Mouse (Mus musculus): Measurements from ENCODE around the gene Gm37240. TPM values are rescaled to one million over a fixed set of nuclear protein-coding genes. Genes with fewer than 3 reads are reported as not detected.

Gm37240 gene
- total RNA-seq, 2 experiments from 2014 or later: 0.27 to 1.1 TPM

GRCm38 (mm10) chr3:85163396-85163795, 723.9 kb downstream of the Gm37240 start:
- TF ChIP-seq CTCF (IDR thresholded peaks at IDR 0.05): no peak
- Histone ChIP-seq H3K27ac (no peak overlapping the region), H3K4me3 (no peak overlapping the region)
- intact Hi-C loops (cut with DNase I): no loop called here
- no peak for DNase-seq (ENCODE audit: extremely low spot score in 1 of 2, low spot score in 2 of 2)

- intact Hi-C loops (cut with DNase I): no loop called here
- Histone ChIP-seq H3K4me3 (no peak overlapping the region), H3K27ac (no peak overlapping the region)
- TF ChIP-seq CTCF (IDR thresholded peaks at IDR 0.05): no peak
- no peak for DNase-seq (ENCODE audit: extremely low spot score in 1 of 2, low spot score in 2 of 2)
These were observed 724.9 kb downstream of the Gm37240 start for GRCm38 (mm10) chr3:85162430-85162829.

- no peak for DNase-seq (ENCODE audit: extremely low spot score in 1 of 2, low spot score in 2 of 2)
- TF ChIP-seq CTCF (IDR thresholded peaks at IDR 0.05): no peak
- H3K27ac ChIP-seq: peak overlapping the region; percentile 32; the same call in 1 of the 2 replicates
- intact Hi-C loops (cut with DNase I): no loop called here
- H3K4me3 ChIP-seq: no peak overlapping the region
These were observed 726.5 kb downstream of the Gm37240 start for GRCm38 (mm10) chr3:85160816-85161215.

GRCm38 (mm10) chr3:85159631-85160030, 727.7 kb downstream of the Gm37240 start:
- no peak overlapping the region for H3K4me3 ChIP-seq
- intact Hi-C loops (cut with DNase I): no loop called here
- no peak for DNase-seq (ENCODE audit: extremely low spot score in 1 of 2, low spot score in 2 of 2)
- TF ChIP-seq CTCF (IDR thresholded peaks at IDR 0.05): no peak
- peak overlapping the region; percentile 57 for H3K27ac ChIP-seq

GRCm38 (mm10) chr3:85148816-85149215, 738.5 kb downstream of the Gm37240 start:
- TF ChIP-seq CTCF (IDR thresholded peaks at IDR 0.05): no peak
- H3K4me3 ChIP-seq: no peak overlapping the region
- H3K27ac ChIP-seq: peak overlapping the region; percentile 68
- DNase-seq (ENCODE audit: extremely low spot score in 1 of 2, low spot score in 2 of 2): no peak
- intact Hi-C loops (cut with DNase I): loop anchor here (5.0 to 10.0 kb wide), 5 partner anchors 148 to 376 kb away; no protein-coding TSS in a partner anchor

- TF ChIP-seq CTCF (IDR thresholded peaks at IDR 0.05): no peak
- DNase-seq (ENCODE audit: extremely low spot score in 1 of 2, low spot score in 2 of 2): no peak
- intact Hi-C loops (cut with DNase I): loop anchor here (5.0 to 10.0 kb wide), 5 partner anchors 149 to 377 kb away; no protein-coding TSS in a partner anchor
- H3K4me3 ChIP-seq: no peak overlapping the region
- H3K27ac ChIP-seq: peak overlapping the region; percentile 88
These were observed 739.2 kb downstream of the Gm37240 start for GRCm38 (mm10) chr3:85148038-85148550.

GRCm38 (mm10) chr3:85145568-85145967, 741.8 kb downstream of the Gm37240 start:
- intact Hi-C loops (cut with DNase I): loop anchor here (1.0 to 10.0 kb wide), 8 partner anchors 121 to 379 kb away; no protein-coding TSS in a partner anchor
- no peak for TF ChIP-seq CTCF (IDR thresholded peaks at IDR 0.05)
- H3K4me3 ChIP-seq: no peak overlapping the region
- H3K27ac ChIP-seq: peak overlapping the region; percentile 89
- no peak for DNase-seq (ENCODE audit: extremely low spot score in 1 of 2, low spot score in 2 of 2)

- intact Hi-C loops (cut with DNase I): loop anchor here (1.0 to 10.0 kb wide), 8 partner anchors 120 to 380 kb away; no protein-coding TSS in a partner anchor
- DNase-seq (ENCODE audit: extremely low spot score in 1 of 2, low spot score in 2 of 2): no peak
- H3K27ac ChIP-seq: peak overlapping the region; percentile 89
- no peak for TF ChIP-seq CTCF (IDR thresholded peaks at IDR 0.05)
- H3K4me3 ChIP-seq: no peak overlapping the region
These were observed 742.2 kb downstream of the Gm37240 start for GRCm38 (mm10) chr3:85145076-85145475.

GRCm38 (mm10) chr3:85144425-85144824, 742.9 kb downstream of the Gm37240 start:
- H3K27ac ChIP-seq: peak overlapping the region; percentile 89
- DNase-seq (ENCODE audit: extremely low spot score in 1 of 2, low spot score in 2 of 2): no peak
- TF ChIP-seq CTCF (IDR thresholded peaks at IDR 0.05): no peak
- H3K4me3 ChIP-seq: no peak overlapping the region
- intact Hi-C loops (cut with DNase I): loop anchor here (2.0 to 10.0 kb wide), 5 partner anchors 120 to 428 kb away; partner anchors contain the start of gene Gatb

- DNase-seq (ENCODE audit: extremely low spot score in 1 of 2, low spot score in 2 of 2): no peak
- intact Hi-C loops (cut with DNase I): loop anchor here (5.0 to 10.0 kb wide), 3 partner anchors 186 to 432 kb away; partner anchors contain the start of gene Gatb
- no peak for TF ChIP-seq CTCF (IDR thresholded peaks at IDR 0.05)
- H3K4me3 ChIP-seq: no peak overlapping the region
- no peak overlapping the region for H3K27ac ChIP-seq
These were observed 746.8 kb downstream of the Gm37240 start for GRCm38 (mm10) chr3:85140488-85140887.

- Histone ChIP-seq H3K27ac (no peak overlapping the region; the same call in 1 of the 2 replicates), H3K4me3 (no peak overlapping the region)
- DNase-seq (ENCODE audit: extremely low spot score in 1 of 2, low spot score in 2 of 2): no peak
- intact Hi-C loops (cut with DNase I): no loop called here
- no peak for TF ChIP-seq CTCF (IDR thresholded peaks at IDR 0.05)
These were observed 748.9 kb downstream of the Gm37240 start for GRCm38 (mm10) chr3:85138407-85138806.

GRCm38 (mm10) chr3:85133561-85133960, 753.8 kb downstream of the Gm37240 start:
- Histone ChIP-seq H3K27ac (peak overlapping the region; percentile 81), H3K4me3 (no peak overlapping the region)
- no peak for DNase-seq (ENCODE audit: extremely low spot score in 1 of 2, low spot score in 2 of 2)
- intact Hi-C loops (cut with DNase I): no loop called here
- TF ChIP-seq CTCF (IDR thresholded peaks at IDR 0.05): no peak

GRCm38 (mm10) chr3:85131878-85132277, 755.4 kb downstream of the Gm37240 start:
- no peak for DNase-seq (ENCODE audit: extremely low spot score in 1 of 2, low spot score in 2 of 2)
- Histone ChIP-seq H3K27ac (0 out of 2 replicates have a peak overlapping the region, but pooled peaks have one; percentile 6), H3K4me3 (no peak overlapping the region)
- intact Hi-C loops (cut with DNase I): no loop called here
- no peak for TF ChIP-seq CTCF (IDR thresholded peaks at IDR 0.05)
